Mouse (Mus musculus) stomach, postnatal 0 days (tissue): ENCODE measurements around the gene Larp7. TPM values are rescaled to one million over a fixed set of nuclear protein-coding genes. Genes with fewer than 3 reads are reported as not detected.

ENCODE experiments used
- ATAC-seq: fragments of 200-750 bp; cut with Nextera tagmentation; 2 replicates; pipeline ENCODE4 v1.8.0; 2017; ENCODE audit not compliant: low FRiP score, low TSS enrichment
- DNase-seq: peaks from one replicate; pipeline ENCODE4 v3.0.0-alpha.2; 2016; ENCODE audit warnings: low spot score
- H3K27ac ChIP-seq: fragments of 300-500 bp; sonication (generic); replicated peaks from 2 replicates; pipeline ENCODE4 v1.5.1; 2014; ENCODE audit warnings: mild to moderate bottlenecking, control low read depth
- H3K27me3 ChIP-seq: fragments of 300-500 bp; sonication (generic); 2 replicates; pipeline ENCODE4 v1.6.1; 2014; ENCODE audit warnings: low read length; ENCODE audit not compliant: control insufficient read depth, insufficient read depth
- H3K36me3 ChIP-seq: fragments of 300-500 bp; sonication (generic); 2 replicates; pipeline ENCODE4 v1.6.1; 2014; ENCODE audit warnings: low read length, mixed read lengths; ENCODE audit not compliant: control insufficient read depth, insufficient read depth
- H3K4me1 ChIP-seq: fragments of 300-500 bp; sonication (generic); replicated peaks from 2 replicates; pipeline ENCODE4 v1.6.1; 2014; ENCODE audit warnings: antibody characterized with exemption; ENCODE audit not compliant: control insufficient read depth, insufficient read depth
- H3K4me2 ChIP-seq: fragments of 300-500 bp; sonication (generic); replicated peaks from 2 replicates; pipeline ENCODE4 v1.6.1; 2014; ENCODE audit warnings: low read depth, mild to moderate bottlenecking, control low read depth, moderate library complexity
- H3K4me3 ChIP-seq: fragments of 300-500 bp; sonication (generic); 2 replicates; pipeline ENCODE4 v1.5.1; 2014; ENCODE audit warnings: low read depth, low read length, control low read depth
- H3K9ac ChIP-seq: fragments of 300-500 bp; sonication (generic); 2 replicates; pipeline ENCODE4 v1.6.1; 2014; ENCODE audit warnings: mild to moderate bottlenecking, low read length, control low read depth, mixed read lengths
- H3K9me3 ChIP-seq: fragments of 300-500 bp; sonication (generic); 2 replicates; pipeline ENCODE4 v1.6.1; 2016; ENCODE audit warnings: low read length; ENCODE audit not compliant: control insufficient read depth
- CTCF ChIP-seq: IDR thresholded peaks from 2 replicates; pipeline ENCODE4 v1.5.1; 2016; ENCODE audit warnings: antibody characterized with exemption, low read depth, mild to moderate bottlenecking, moderate library complexity
- EP300 ChIP-seq: optimal IDR thresholded peaks from 2 replicates; pipeline ENCODE3; 2016; ENCODE audit warnings: antibody characterized with exemption
- WGBS: fragments of 180-500 bp; shearing (Covaris S2); extraction: QIAGEN DNeasy Blood & Tissue Kit; methylation state at CpG from one replicate; pipeline ENCODE4 v1.1.7; 2014; 5-methylcytosine and 5-hydroxymethylcytosine counted together
- polyA plus RNA-seq: library from polyadenylated mRNA; unstranded; fragments of >200 nt; fragmentation: Nextera tagmentation; extraction: Ambion mirVana; gene quantifications from 2 replicates; pipeline ENCODE4 v1.2.1, GENCODE M21; 2015

Larp7 gene
- polyA plus RNA-seq, 1 experiment from 2014 or later = 23.3 TPM

DNA sequence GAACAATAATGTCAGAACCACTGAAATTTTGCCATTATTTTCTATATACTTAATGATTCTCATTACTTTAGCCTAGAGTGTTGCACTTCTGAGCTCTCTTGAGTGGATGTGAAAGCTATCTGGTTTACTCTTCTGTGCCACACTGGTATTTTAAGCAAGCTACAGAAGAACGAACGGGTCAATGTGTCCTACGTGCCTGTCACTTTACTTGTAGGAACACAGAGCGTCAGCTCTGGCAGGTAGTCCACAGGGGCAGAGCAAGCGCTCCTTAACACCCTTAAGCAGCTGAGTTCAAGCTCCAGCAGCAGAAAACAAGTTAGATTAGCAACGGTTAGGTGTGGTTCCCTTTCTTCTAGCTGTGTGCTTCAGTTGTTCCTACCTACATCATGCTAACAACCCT, 14.0 kb downstream of the Larp7 start:
- Histone ChIP-seq H3K27ac (no peak overlapping the region), H3K27me3 (no peaks in the 10 kb centered on the region), H3K9me3 (no peaks in the 10 kb centered on the region), H3K4me1 (no peaks in the 10 kb centered on the region), H3K4me3 (no peak overlapping the region), H3K4me2 (no peak overlapping the region), H3K9ac (no peak overlapping the region), H3K36me3 (0 out of 2 replicates have a peak, but pooled peaks cover 2% of the 10 kb centered on the region)
- TF ChIP-seq CTCF (no peak), EP300 (no peak)
- ATAC-seq = no peak
- WGBS = 66% methylated on average over 6 of the region's 6 CpGs
- DNase-seq = no peak

DNA sequence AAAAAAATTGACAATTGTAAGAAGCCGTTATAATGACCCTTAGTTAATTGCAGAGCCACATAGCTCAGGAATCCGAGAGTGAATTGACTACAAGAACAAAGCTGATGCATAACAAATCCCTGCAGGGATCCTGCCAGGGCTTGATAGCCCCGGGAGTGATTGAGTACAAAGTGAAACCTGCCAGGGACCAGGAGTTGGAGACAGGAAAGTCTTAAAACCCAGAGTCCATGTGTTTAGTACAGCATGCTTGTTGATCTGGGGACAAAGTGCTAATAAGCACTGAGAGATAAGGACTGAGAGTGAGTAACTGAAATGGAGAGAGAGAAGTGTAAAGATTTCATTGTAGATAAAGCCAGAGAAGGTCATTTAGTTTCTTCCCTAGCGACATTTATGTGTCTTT, 22.9 kb downstream of the Larp7 start:
- ATAC-seq = no peak
- no peaks in the 10 kb centered on the region for H3K9me3 ChIP-seq
- TF ChIP-seq EP300 = no peak
- TF ChIP-seq CTCF = no peak
- 17% methylated on average over 4 of the region's 4 CpGs for WGBS
- H3K4me1 ChIP-seq = no peaks in the 10 kb centered on the region
- no peak for DNase-seq
- no peak overlapping the region for H3K9ac ChIP-seq
- H3K4me2 ChIP-seq = no peak overlapping the region
- H3K4me3 ChIP-seq = no peak overlapping the region
- H3K27ac ChIP-seq = no peak overlapping the region
- H3K36me3 ChIP-seq = no peaks in the 10 kb centered on the region
- no peaks in the 10 kb centered on the region for H3K27me3 ChIP-seq

DNA sequence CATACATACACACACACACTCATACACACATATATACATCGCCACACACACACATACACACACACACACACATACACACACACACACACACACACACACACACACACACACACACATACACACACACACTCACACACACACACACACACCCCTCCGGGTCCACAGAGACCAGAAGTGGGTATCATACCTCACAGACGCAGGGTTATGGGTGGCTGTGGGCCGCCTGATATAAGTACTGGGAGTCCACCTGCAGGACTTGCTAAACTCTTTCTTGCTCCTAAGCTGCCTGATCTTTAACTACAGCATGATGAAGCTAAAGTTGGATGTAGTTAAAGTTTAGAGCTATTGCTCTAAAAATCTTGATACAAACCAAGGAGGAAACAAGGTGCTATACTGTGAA, 23.3 kb downstream of the Larp7 start:
- no peaks in the 10 kb centered on the region for H3K27me3 ChIP-seq
- DNase-seq (no peak), ATAC-seq (no peak)
- TF ChIP-seq EP300 (no peak), CTCF (no peak)
- no peak overlapping the region for H3K27ac ChIP-seq
- H3K4me1 ChIP-seq = no peaks in the 10 kb centered on the region
- H3K4me3 ChIP-seq = no peak overlapping the region
- H3K36me3 ChIP-seq = no peaks in the 10 kb centered on the region
- WGBS = 79% methylated on average over 4 of the region's 4 CpGs
- no peak overlapping the region for H3K4me2 ChIP-seq
- no peak overlapping the region for H3K9ac ChIP-seq
- no peaks in the 10 kb centered on the region for H3K9me3 ChIP-seq

DNA sequence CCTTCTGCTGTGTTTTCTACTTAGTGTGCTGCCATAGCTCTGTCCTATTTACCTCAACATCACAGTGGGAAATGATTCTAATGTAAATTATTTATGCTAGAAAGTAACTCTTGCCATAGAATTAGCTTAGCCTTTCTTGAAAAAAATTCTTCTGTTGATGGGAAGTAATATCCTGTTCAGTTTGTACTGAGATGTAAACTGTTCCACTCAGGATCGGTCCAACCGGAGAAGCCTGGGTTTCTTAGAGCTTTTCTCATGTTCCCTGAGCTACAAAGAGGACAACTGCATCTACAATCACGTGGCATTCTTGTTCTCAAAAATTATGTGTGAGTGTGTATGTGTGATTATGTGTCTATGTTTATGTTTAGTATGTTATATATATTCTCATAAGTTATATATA, 23.9 kb downstream of the Larp7 start:
- Histone ChIP-seq H3K9ac (no peak overlapping the region), H3K9me3 (no peaks in the 10 kb centered on the region), H3K4me3 (no peak overlapping the region), H3K4me1 (no peaks in the 10 kb centered on the region), H3K27me3 (no peaks in the 10 kb centered on the region), H3K36me3 (no peaks in the 10 kb centered on the region), H3K4me2 (no peak overlapping the region), H3K27ac (no peak overlapping the region)
- DNase-seq (no peak), ATAC-seq (no peak; the same call in 1 of the 2 replicates)
- WGBS = 40% methylated on average over 3 of the region's 3 CpGs
- TF ChIP-seq CTCF (no peak), EP300 (no peak)

DNA sequence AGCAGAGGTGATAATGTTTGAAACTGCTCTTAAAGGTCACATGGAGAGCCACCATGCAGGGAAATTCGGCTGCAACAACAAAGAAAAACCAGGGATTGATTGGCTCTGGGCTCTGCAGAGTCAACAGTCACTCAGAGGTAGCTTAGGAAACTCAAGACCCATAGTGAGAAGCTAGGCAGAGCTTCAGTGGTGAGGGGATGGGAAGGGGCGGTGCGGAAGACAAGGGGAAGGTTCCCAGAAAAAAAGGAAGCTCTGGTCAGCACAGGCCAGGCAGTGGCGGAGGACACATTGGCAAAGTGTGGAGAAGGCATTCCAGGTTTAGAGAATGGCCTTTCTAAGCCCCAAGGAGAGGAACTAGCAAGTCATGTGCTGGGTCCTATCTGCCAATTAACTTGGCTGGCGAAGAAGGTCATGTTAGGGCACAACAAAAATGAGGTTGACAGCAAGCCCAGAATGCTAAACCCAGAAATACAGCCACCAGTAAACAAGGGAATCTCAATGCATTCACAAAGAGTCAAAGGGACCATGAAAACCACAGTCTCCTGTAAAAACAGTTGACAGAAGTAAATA, 25.6 kb downstream of the Larp7 start:
- 60% methylated on average over 5 of the region's 5 CpGs for WGBS
- no peak for ATAC-seq
- Histone ChIP-seq H3K4me2 (no peak overlapping the region), H3K36me3 (no peaks in the 10 kb centered on the region), H3K27me3 (no peaks in the 10 kb centered on the region), H3K27ac (no peak overlapping the region), H3K9me3 (no peaks in the 10 kb centered on the region), H3K9ac (no peak overlapping the region), H3K4me3 (no peak overlapping the region), H3K4me1 (no peaks in the 10 kb centered on the region)
- no peak for TF ChIP-seq CTCF
- no peak for TF ChIP-seq EP300
- no peak for DNase-seq

DNA sequence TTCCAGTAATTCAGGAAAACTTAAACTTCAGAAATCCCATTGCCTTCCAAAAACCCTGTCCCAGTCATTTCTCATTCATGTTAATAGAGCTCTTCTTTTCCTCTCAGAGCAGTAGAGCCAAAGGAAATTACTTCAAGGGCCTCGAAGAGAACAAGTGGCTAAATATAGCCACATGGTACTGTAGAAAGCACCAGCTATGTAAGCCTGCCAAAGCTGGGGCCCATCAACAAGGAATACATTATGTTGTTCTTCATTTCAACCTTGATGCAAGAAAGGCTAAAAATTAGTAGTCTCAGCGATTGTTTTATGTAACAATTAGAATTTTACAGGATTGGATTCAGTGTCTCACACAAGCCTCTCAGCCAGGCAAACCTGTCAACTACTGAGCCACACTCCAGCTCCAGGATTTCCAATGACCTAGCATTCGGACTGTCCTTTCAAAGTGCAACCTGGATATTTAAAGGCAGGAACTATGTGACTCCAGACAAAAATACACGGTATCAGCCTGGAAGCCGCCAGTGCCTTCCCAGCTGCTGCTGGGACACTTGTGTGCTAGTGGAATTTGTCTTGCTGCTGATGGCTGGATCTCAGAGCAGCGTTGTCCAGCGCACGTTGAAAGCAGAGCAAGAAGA, 27.8 kb downstream of the Larp7 start:
- Histone ChIP-seq H3K36me3 (no peaks in the 10 kb centered on the region), H3K9me3 (no peaks in the 10 kb centered on the region), H3K4me1 (no peaks in the 10 kb centered on the region), H3K27ac (no peak overlapping the region), H3K9ac (no peak overlapping the region), H3K4me2 (no peak overlapping the region), H3K27me3 (no peaks in the 10 kb centered on the region), H3K4me3 (no peak overlapping the region)
- DNase-seq (no peak), ATAC-seq (no peak)
- no peak for TF ChIP-seq CTCF
- TF ChIP-seq EP300 = no peak
- WGBS = 62% methylated on average over 8 of the region's 8 CpGs
